Mouse (Mus musculus): Measurements from ENCODE around the gene Dnah2.
A peak's percentile ranks its signal among the peaks of the same experiment; 100 is the strongest.

Dnah2 gene

DNA sequence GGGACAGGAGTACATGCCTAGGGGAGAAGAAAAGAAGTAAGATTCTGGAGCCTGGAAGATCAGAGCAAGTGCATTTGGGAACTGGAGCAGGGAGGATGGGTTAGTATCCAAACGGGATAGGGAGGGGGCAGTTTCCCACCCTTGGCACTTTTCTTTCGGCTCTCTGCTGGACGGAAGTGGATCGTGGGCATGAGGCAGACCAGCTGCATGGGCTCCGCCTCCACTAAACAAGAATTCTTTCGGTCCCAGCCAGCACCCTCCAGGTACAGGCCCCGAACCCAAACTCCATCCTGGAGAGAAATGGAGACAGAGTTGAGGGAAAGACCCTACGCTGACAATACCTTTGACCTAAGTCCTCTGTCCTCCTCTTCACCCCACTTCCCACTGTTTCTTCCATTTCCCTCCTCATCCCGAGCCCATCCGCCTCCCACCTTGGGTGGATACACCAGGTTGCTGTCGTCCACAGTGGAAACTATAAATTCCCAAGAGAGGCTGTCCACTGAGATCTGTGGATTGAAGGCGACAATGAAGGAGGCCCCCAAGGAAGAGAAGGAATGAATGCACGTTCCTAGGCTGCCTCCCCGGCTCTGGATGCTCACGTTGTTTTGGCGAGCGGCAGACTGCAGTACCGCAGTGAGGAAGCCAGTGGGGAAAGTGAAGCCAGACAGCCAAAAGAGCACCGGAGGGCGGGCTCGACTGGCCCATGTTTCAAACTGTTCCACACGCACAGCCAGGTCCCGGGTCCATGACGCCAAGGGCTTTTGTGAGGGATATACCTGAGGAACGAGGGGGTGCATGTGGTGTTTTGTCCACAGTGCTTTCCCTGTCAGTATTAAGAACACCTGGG lies 127.6 kb downstream of the Dnah2 start:
- DNase-seq (ENCODE audit: extremely low read depth, insufficient read length, low spot score), result no peak

GRCm38 (mm10) chr11:69420554-69421000 lies 128.3 kb downstream of the Dnah2 start:
- no peak for DNase-seq (ENCODE audit: extremely low read depth, insufficient read length, low spot score)

- peak; percentile 45 for DNase-seq (ENCODE audit: extremely low read depth, insufficient read length, low spot score)
Observed at GRCm38 (mm10) chr11:69419813-69420553, 128.9 kb downstream of the Dnah2 start.

DNA sequence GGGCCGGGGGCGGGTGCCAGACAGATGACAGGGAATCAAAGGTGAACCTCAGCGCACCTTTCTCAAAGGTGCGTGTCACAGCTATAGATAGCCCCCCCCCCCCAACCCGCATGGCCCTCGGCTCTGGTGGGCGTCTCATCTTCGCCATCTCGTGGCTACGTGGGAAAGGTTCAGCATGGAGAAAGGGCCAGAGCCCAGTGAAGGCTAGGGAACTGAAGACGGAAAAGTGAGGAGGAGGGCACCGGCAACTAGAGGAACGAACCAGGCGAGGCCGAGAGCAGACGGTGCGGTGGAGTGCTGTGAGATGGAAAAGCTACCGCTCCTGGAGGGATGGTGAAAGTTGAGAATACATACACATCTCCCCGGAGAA lies 129.5 kb downstream of the Dnah2 start:
- DNase-seq (ENCODE audit: extremely low read depth, insufficient read length, low spot score), result no peak

DNA sequence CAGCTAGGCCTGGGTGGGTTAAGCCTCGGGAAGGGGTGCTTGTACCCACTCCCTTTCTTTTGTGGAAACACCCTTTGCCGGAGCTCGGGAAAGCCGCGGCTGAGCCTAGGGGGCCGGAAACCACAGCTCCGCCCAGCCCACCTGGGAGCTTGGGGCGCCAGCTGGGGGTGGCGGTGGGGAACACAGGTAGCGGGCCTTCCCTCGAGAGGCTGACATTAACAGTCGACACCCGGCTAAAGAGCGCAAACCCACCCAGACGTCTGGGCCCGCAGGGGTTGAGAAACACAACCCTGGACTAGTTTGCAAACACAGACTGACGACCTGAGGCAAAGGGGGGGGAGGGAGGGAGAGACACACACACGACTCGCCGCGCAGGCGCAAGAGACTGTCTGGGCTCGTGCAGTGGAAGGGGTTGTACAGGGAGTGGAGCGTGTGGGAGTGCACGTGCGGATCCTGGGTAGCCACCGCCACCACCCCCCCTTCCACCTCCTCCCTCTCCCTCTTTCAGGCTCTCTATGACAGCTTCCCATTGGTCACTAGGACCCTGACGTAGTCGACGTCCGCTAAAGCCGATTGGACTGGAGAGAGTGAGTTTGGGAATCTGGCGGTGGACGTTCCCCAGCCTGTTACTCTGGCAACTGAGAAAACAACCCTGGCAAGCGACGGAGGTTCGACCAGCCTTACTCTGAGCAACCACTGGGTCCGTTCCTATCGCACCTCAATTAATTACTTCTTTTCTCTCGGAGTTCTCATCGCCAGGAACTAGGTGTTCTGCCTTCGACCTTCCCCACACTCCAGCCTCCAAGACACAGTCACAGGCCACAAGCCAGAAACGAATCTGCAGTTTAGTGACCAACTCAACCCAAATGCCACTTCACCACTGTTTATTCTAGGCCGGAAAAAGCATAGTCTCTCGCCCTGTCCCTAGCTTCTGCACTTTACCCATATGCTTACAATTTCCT lies 130.1 kb downstream of the Dnah2 start:
- peak; percentile 98 for DNase-seq (ENCODE audit: extremely low read depth, insufficient read length, low spot score)

GRCm38 (mm10) chr11:69417449-69418384 lies 131.2 kb downstream of the Dnah2 start:
- peak; percentile 90 for DNase-seq (ENCODE audit: extremely low read depth, insufficient read length, low spot score)

DNA sequence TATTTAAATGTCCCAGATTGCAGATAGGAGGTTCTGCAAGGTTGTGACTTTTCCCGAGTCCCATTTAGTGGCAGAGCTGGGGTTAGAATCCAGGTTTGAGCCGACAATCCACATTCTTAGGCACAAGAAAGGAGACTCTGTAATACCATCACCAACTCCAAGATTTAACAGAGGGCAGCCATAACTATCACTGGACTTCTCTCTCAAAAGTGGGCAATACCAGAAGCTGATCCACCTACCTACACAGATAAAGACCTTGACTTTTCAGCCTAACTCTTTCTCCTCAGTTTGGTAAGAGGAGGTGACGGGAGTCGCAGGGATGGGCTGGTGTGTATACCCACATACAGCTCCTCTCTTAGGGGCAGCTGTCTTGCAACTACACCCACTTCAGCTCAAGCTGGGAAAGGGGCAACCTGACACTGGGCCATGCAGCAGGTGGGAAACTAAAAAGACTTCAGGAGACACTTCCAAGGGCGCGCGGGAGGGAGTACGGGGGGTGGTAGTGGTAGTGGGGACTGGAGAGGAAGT lies 131.9 kb downstream of the Dnah2 start:
- no peak for DNase-seq (ENCODE audit: extremely low read depth, insufficient read length, low spot score)

DNA sequence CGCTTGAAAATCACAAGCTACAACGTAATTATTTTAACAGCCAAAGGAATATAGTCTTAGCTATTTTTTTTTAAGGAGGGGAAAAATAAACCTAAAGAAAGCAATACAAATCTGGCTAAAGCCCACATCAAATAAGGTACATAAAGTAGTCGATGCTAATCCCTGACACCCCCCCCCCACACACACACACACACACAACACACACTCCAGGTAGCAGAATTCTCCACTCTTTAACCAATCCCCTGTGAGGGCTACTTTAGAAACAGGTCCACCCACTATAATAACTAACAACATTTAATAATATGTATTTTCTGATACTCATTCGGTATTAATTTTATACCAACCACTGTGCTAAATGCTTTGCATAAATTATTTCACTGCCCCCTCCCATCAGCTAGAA lies 132.4 kb downstream of the Dnah2 start:
- DNase-seq (ENCODE audit: extremely low read depth, insufficient read length, low spot score), result no peak

DNA sequence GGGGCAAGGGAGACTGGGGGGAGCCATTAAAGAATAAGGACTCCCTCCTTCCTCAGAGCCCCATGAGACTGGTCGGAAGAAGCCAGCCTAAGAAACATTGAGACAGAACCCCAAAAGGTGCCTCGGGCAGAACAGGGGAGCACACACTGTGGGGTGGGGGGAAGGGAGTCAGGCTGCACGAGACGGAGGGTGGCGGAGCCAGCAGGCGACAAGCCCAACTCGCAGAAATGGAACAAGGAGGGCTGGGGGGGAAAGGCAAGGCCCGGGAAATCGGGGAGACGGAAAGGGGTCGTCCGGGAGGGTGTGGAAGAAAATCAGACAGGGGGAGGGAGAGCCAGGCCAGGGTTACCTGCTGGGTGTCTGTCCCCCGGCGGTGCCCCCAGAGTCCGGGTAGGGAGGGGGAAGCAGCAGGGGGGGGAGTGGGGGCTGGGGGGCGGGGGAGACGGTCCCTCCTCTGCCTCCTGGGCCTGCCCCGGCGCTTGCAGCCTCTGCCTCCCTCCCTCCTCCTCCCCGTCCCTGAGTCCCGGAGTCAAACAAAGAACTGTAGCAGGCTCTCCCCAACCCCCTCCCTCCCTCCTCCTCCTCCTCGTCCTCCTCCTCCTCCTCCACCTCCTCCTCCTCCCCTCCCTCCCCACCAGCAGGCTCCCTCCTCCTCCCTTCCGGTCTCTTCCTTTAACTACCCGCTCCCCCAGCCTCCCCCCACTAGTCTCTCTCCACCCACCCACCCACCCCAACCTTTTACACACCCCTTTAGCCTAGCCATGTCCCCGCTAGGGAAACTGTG lies 133.1 kb downstream of the Dnah2 start:
- DNase-seq (ENCODE audit: extremely low read depth, insufficient read length, low spot score), result no peak

GRCm38 (mm10) chr11:69415327-69415667 lies 133.6 kb downstream of the Dnah2 start:
- DNase-seq (ENCODE audit: extremely low read depth, insufficient read length, low spot score), result peak; percentile 66

GRCm38 (mm10) chr11:69414421-69415326 lies 134.2 kb downstream of the Dnah2 start:
- no peak for DNase-seq (ENCODE audit: extremely low read depth, insufficient read length, low spot score)

GRCm38 (mm10) chr11:69413221-69414181 lies 135.4 kb downstream of the Dnah2 start, which contains the start of gene Kdm6b:
Kdm6b (minus strand) TSS chr11:69413675.
- no peak for DNase-seq (ENCODE audit: extremely low read depth, insufficient read length, low spot score)

DNA sequence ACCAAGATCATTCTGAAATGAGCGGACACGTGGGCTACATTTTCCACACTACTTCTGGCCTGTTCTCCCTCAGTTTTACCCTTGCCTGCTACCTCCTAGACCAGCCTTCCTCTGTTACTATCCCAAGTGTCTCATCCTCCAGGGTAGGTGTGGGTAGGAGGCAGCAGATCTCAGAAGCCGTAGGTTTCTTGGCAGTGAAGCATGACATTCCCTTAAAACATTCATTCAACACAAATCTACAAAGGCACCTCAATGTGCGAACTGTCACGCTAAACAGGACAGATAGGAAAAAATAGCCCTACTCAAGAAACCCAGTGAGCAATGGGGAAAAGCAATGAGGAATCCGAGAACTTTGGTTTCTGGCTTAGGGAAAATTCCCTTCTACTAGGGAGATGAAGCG lies 136.4 kb downstream of the Dnah2 start:
- DNase-seq (ENCODE audit: extremely low read depth, insufficient read length, low spot score), result no peak

DNA sequence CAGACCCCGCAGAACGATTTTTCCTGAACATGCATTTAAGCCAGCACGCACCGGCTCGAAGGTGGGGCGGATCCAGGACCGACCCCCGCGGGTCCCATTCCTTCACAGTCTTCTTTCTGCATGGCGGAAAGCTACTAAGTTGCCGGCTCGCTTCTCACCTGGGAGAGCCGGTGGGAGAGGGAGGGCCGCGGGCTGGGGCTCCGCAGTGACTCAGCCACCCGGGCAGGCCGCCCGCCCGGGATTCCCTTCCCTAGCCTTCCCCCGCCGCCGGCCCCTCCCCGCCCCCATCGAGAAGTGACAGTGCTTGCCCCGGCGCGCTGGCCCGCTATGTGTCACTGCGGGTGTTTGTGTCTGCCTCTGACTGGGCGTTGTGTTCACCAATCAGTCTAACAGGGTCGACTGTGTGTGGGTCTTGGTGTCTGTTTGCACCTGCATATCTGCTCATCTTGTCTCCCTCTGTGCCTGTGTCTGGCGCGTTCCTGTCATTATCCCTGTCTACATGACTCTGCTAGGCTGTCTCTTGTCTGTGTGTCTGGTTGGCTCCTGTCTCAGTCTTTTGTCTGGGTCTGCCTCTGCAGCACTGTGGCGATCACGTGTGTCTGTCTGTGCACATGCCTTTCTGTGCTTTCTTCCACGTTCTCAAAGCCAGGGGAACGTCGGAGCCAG lies 137.2 kb downstream of the Dnah2 start:
- DNase-seq (ENCODE audit: extremely low read depth, insufficient read length, low spot score), result peak; percentile 87

DNA sequence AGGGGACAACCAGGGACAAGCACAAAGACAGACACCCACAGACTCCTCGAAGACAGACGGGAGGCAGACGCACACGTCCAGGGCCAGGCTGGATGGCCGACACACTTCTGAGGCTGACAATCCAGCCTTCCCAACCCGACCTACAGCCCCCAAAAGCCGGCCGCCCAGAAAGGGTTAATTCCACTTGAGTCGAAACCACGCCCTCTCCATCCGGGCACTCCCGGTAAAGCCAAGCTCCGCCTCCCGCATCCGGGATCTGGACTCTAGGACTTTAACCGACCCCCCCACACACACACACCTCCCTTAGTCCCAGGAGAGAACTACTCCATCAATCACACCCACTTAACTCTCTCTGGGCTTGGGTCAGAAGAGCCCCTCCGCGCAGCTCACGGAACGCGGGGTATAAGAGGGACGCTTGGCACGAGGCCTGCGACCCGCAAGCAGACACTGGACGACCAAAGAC lies 137.8 kb downstream of the Dnah2 start:
- DNase-seq (ENCODE audit: extremely low read depth, insufficient read length, low spot score), result peak; percentile 96
